Mouse (Mus musculus) adrenal gland, postnatal 10 days (tissue): ENCODE data around the gene Slc7a5. TPM values are rescaled to one million over a fixed set of nuclear protein-coding genes. Genes with fewer than 3 reads are reported as not detected.

Experiments
- DNase-seq: peaks from one replicate; pipeline ENCODE4 v3.0.0; 2021; ENCODE audit warnings: mixed read lengths
- total RNA-seq, 2 experiments: library from RNA; stranded (reverse); gene quantifications; 2 replicates each; pipeline ENCODE4 v1.2.3; 2021

Gene Slc7a5
- total RNA-seq, 2 experiments from 2014 or later, result 32.0 to 47.2 TPM

DNA sequence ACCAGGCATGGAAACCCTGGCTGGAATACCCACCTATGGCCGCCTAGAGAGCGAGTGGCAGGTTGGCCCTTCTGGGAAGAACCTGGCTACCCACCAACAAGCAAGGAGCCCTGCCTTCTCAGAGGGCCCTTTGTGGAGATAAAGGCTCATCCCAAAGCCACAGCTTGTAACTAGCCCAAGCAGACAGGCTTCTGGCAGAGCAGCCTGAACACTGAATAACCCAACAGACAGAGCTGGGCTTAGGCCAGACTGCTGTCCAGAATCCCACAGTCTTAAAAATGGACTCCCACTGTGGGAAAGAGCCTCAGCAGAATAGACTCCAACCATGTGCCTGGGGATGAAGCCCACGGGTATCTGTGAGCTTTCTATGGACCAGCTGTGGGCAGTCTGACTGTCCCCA, 23.3 kb downstream of the Slc7a5 start:
- DNase-seq, result no peak

DNA sequence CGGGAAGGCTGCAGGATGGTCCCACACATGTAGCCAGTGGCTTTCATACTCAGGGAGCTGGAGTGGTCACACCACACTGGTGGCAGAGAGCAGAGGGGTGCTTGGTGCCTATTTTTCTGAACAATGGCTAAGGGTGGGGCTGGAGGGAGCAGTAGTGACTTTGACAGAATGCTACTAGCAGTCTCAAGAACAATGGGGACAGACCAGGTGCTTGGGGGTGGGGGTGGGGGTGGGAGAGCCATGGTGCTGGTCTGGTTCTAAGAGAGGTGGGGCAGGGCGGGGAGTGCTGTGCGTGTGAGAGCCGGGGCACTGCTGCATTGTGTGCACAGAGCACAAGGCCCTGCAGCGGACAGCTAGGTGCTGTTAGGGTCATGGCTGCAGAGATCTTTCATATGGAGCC, 25.6 kb downstream of the Slc7a5 start:
- no peak for DNase-seq

DNA sequence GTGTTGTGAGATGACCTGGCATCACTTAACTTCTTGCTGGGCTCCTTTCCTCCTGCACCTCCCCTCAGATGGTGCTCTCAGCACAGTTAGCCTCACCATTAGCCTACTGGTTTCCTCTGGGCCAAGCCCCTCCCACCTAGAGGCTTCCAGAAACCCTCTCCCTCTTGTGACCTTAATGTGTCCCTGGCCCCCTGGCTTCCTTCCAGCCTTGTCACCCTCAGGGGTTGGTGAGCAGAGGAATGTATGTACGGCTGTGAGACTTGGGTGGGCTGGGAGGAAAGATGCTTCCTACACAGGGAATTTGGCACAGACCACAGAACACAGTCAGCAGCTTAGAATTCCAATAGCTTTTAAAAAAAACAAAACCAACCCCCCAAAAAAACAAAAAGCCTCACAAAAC, 26.7 kb downstream of the Slc7a5 start:
- DNase-seq, result no peak

DNA sequence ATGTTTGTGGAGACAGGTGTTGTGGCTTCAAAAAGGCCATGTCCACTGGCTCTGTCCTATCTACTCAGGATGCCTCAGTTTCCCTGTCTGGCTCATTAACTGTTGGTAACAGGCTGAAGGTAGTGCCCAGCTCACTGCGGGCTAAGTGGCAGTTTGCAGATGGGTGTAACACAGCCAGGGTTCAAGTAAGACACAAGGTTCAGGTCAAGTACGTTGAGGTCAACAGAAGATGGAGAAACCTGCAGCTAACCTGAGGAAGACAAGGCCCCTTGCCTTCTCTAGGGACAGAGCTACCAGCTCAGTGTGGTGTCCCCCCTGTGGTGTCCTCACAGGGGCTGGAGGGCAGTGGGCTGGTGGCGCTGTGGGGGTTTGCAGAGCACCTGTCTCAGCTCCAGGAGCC, 27.8 kb downstream of the Slc7a5 start:
- no peak for DNase-seq

DNA sequence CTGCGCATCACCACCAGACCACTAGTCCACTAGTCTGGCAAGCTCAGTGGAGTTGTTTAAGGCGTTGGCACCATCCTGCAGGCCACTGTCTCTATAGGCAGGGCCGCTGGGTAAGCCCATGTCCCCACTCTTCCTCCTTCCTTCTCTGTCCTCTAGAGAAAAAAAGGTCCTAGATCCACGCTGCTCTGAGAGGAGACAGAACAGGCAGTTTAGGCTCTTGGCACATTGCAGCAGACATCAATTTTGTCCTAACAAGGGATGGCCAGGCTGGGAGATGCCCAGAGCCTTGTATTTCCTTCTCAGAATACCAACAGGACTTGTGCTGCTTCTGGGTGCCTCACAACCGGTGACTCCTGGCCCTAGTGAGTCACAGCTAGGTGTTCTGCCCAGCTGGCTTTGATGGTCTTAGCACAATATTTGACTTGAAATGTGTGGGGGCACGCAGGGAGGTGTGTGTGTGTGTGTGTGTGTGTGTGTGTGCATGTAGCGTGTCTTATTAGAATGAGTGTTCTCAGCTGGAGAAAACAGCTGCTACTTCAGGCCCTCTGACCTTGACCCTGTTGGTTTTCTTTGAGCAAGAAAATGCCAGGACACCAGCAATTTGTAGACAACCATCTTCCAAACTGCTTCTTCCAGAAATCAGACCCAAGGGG, 29.5 kb downstream of the Slc7a5 start:
- DNase-seq, result no peak

DNA sequence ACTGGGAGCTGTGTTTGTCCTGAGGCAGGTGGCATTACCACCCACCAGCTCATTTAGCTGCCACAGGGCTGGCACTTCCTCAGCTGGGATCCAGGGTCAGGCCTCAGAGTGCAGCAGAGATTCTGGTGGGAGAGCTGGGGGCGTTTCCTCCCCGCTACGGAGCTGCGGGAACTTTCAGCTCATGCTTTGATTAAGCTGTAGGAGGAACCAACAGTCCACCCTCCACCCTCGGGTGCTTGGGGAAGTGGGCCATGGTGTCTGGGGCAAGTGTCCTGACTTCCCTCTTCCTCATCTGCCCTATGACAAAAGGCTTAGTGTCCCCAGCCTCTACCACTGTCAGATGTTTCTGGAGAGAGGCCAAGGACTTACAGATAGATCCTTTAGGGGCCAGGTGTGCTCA, 30.3 kb downstream of the Slc7a5 start:
- DNase-seq, result no peak

DNA sequence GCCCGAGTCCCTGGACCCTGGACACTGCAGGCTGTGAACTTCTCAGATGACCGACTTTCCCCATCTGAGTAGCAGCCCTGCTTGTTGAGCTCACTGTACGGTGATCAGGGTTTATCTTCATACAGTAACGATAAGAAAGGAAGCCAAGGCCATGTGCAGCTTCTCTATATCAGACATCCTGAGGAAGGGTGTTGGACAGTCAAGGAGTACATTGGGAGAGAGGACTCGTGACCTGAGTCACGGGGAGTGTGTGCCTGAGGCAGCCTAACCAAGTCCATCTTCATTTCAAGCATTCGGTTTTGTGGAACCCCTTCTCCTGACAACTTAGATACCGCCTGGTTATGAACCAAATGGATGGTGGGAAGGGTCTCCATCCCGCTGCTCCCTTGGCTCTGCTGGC, 32.0 kb downstream of the Slc7a5 start:
- DNase-seq, result no peak

DNA sequence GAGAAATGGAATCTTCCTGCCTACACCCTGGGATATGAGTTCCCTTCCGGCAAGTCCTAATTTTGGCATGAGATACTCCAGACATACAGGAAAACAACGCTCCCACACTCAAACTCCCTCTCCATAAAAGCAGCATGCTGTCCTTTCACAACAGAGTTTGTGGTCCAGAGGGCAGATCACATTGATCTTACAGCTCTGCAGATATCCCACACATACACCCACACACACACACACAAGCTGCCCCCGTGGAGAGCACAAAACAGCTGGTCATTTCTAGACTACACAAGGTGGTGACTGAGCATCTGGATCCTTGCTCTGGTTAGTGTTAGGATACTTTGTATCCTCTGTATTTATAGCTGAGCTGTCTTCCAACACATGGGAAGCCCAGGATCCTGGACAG, 32.4 kb downstream of the Slc7a5 start:
- DNase-seq, result no peak

DNA sequence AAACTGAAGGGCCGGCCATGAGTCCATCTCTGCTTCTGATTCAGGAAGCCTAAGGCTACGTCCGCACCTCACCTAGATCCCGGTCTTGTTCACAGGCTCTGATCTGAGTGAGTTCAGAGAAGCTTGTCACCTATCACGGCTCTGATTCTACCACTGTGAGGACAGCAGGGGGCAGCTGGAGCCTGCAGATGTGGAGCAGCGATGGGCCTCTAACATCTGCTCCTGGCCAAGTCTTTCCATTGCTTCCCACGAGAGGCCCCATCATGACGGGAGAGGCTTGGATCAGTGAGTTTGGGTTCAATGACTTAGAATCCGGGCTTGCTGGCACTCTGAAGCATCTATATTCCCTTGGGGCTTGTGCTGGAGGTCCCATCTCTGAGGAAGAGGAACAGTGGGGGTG, 33.5 kb downstream of the Slc7a5 start:
- DNase-seq, result peak; percentile 76

DNA sequence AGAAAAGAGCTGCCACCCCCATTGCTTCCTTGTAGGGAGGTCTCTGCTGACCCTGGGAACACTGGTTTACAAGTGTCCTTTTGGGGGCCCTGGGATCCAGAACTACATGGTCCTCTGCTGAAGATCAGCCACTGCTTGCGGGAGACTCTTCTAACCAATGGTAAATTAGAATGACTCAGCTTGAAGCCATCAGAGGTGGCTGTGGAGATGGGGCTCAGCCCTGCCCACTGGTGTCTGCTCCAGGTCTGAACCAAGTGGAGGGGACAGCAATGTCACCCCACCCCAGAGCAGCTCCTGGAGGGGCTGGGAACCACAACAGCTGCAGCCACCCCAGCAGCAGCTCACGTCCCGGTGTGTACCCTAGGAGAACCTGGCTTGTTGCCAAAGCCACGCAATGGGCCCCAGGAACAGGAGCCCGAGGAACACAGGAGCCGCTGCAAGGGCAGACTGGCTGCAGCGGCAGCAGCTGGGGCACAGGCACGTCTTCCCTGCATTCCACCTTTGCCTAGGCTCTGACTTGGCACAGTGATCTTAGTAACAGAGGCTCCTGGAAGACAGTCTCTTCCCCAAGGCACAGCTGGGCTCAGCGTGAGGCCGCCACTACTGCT, 35.6 kb downstream of the Slc7a5 start:
- DNase-seq, result peak; percentile 58

DNA sequence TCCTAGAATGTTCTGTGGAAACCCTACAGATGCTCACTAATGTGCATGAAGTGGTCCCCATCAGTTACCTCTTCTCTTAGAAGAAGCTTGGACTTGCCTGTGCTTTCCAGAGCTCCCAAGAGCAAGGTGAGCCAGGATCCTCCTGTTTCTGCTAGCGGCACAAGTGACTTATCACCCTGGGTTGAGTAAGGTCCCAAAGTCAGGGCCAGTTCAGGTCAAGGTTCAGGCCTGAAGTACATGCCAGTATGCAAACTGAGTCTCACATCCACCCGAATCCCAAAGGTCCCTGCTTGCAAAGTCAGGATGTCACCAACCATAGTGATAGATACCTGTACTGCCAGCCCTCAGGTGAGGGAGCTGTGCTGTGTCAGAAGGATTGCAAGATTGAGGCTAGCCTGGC, 37.3 kb downstream of the Slc7a5 start:
- no peak for DNase-seq

DNA sequence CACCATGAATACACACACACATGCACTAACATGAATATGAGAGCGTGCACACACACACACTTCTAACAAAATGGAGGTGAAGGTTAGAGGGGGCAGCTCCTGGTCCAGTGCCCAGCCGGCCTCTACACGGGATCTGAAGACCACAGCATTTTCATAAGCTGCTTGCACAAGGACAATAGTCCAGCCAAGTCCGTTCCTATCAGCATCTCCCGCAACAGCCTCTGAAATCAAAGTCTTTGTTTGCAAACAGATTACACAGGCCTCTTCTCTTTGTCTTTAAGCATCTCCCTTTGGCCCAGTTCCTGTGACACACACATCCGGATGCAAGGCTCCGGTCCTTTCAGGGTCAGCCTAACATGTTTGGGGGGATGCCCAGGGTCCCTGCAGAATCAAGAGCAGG, 38.6 kb downstream of the Slc7a5 start:
- DNase-seq, result no peak

DNA sequence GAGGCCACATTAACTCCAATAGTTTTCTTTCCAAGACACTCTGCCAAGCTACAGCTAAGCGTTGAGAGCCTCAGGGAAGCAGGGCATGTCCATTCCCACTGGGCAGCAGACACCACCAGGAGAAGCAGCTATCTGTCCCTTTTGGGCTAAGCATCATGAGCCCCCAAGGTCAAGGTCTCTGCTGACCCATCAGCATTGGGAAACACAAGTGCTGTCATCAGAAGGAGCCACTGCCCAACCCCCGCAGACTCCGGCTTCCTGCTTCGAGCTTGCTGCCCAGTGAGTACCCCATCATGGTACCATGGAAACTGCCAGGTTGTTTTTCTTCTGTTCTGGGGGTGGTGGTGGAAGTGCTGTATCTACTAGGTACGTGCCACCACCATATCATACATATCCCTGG, 39.3 kb downstream of the Slc7a5 start:
- DNase-seq, result peak; percentile 70

DNA sequence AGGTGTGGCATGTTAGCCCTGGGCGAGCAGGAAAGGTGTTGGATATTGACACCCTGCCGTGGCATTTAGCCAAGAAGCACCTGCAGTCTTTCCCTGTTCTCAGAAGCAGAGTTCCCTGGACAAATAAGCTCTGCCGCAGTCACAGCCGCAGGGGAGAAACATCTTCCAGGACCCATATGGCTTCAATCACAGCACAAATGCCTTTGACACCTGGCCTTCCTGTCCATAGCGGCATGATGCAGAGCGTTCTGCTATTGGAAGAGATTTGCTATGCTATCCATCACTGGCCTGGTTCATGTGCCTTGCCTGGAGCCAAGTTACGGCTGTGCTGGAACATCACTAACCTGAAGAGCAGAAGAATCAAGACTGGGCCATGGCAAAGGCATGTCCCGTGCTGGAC, 42.1 kb downstream of the Slc7a5 start:
- DNase-seq, result no peak

DNA sequence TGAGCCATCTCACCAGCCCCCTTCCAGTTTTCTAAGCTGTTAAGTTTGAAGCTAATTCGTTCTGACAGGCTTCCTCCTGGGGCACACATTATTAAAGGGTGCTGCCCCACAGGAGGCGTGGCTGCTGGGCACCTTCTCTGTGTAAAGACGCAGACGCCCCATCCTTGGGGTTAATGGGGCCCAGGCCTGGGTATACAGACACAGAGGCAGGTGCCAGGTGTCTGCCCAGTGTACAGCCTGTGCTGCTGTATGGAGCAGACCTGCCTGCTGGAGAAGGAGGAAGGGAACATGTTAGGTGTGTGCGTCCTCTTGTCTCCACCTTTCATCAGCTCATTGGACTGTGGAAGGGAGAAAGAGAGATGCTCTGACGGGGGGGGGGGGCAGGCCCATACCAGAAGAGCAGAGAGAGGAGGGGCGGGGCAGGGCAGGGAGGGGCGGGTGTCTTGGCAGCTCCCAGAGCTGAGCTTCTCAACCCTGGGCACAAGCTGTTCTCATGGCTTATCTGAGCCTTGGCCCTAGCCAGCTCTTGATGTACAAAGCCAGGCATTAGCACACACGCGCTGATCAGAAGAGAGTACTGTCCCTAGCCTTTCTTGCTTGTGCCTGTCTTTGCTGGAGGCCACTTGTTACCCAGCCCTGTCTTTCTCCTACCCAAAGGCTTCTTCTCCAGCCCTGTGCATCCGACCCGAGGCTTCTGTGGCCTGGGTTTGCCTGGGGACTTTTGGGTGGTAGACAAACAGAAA, 45.5 kb downstream of the Slc7a5 start:
- DNase-seq, result no peak

DNA sequence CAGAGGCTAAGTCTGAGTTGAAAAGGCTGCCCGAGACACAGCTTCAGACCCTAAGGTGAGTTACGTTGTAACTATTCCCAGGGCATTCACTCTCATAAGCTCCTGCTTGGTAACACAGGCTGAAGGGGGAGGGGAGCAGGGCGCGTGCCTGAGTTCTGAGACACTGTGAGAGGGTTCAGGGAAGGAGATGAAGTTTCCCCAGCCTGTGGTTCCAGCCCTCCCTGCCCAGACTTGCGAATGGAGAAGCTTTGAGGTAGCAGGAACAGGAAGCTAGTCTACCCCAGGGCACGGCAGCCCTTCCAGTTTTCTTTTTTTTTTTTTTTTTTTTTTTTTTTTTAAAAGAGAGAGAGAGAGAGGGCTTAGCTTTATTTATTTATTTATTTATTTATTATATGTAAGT, 46.2 kb downstream of the Slc7a5 start:
- no peak for DNase-seq

DNA sequence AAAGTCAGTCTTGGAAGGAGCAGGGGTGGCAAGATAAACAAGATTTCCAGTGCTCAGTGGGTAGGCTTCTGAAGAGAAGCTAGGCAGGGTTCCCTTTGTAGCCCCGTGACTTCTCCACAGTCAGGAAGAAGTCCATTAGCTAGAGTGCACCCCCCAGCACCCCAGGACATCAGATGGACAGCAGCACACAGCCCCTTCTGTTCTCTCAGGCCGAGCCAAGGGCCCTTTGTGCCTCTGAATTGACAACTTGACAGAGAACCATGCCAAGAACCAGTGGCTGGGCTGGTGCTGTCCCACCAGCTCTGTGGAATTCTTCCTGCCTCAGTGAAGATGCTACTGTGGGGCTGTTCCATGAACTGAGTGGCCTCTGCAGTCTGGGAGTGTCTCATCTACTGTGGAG, 49.7 kb downstream of the Slc7a5 start:
- DNase-seq, result no peak

DNA sequence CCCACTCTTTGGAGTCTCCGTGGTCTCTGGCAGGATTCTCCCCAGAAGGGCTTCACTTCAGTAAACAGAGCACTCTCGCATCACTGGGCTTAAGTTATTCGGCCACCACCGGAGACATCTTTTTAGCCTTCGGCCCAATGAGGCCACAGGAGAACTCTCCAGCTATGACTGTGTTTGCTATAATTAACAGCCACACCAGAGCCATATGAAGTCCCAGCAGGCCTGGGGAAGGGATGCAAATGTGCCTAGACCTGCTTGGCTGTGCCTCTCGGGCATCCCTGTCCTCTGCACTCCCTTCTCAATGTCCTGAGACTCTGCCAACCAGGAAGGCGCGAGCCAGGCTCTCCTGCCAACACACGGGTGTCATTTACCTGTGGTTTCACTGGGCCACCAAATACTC, 50.2 kb downstream of the Slc7a5 start:
- DNase-seq, result no peak

DNA sequence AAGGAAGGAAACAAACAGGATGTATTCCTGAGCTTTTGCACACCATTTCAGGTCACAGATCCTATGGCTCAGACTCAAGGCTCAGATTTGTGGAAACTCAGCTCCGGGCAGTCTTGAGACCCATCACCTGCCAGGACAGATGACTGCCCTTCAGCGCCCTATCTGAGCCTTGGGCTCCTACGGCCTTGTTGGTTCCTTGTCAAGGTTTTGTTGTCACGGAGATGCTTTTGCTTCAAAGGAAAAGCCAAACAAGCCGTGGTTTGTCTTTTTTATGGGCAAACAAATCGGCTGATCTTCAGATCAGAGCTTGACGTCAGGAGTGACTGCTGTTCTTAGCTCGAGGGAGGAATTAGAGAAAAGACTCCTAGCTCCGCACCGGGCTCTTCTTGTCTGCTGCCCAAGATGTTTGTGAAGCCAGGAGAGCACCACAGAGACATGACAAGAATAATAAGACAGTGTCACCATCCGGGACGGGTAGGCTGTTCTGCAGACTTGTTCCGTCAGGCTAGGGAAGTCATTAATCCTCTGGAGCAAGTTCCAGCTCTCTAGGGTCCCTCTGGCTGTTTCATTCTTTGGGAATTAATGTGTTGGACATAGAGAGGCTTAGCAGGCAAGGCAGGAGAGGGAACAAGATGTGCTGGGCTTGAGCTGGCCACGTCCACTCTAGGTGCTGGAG, 51.3 kb downstream of the Slc7a5 start:
- DNase-seq, result peak; percentile 53

DNA sequence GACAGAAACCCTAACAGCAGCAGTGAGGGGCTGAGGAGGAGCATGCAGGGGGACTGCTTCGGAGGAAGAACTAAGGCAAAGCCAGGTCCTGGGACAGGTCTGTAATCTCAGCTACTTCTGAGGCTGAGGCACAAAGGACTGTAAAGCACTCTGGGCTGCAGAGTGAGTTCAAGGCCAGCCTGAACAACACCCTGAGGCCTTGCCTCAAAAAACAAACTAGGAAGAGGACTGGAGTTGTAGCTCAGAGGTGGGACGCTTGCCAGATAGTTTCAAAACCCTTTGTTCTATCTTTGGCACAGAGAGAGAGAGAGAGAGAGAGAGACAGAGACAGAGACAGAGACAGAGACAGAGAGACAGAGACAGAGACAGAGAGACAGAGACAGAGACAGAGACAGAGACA, 53.9 kb downstream of the Slc7a5 start:
- peak; percentile 73 for DNase-seq

DNA sequence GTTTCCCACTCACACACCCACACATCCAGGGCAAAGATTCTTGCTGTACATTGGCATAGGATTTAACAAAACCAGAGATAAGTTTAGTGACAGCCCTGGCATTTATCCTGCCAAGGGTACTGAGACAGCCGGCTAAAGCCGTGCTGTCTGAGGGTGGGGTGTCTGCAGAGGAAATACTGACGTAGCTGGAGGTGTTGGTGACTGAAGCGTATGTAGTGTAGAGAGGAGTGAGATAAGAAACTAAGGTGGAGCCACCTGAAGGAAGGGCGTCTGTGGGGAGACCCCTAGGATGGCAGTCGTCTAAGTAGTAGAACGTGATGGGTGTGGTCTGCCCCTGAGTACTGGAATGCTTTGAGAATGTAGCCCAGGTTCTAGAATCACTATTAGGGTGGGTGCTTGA, 55.0 kb downstream of the Slc7a5 start:
- no peak for DNase-seq

DNA sequence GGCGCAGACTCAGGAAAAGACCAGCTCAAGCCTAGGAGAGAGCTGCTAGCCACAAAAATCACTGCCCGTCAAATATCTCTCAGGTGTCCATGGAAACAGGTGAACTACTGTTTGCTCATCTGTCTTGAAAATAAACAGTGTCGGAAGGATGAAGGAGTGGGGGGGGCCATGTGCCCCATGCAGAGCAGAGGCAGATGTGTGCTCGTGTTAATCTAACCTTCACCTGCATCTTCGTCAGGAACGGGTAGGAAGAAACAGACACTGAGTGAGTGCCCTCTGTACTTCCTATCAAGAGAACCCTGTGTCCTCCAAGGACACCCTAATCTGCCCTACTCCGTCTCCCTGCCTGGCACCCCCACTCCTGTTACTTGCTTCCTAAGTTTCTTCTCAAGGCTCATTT, 55.8 kb downstream of the Slc7a5 start:
- no peak for DNase-seq

DNA sequence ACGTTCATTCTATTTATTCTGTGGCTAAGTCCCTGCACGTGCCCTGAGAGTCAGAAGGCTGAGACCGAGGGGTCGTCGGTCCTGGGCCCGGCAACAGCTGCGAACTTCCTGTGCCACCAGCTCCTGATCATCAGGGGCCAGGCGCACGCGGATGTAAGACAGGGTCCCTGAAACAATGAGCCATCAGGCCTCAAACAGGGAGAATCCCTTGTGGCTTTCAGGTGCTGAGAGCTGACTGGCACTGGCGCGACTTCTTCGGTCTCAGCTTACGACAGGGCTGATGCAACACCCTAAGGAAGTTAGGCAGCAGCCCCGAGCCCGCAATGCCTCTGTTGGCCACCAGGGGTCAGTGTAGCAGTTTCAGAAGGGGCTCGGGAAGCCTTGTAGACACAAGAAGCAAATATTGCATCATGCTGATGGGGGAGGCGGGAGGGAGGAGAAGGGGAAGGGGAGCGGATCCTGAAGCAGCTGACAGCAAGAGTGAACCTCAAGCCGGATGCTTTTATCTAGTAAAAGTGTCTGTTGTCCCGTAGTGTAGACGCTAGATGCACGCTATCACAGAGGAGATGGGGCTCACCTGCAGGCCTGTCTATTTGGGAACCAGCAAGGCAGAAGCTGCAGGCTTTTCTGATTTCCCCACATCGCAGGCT, 56.5 kb downstream of the Slc7a5 start:
- DNase-seq, result peak; percentile 98
